Mouse (Mus musculus) limb, embryonic 10.5 days (tissue): ENCODE results near the gene Sorl1. TPM values are rescaled to one million over a fixed set of nuclear protein-coding genes. Genes with fewer than 3 reads are reported as not detected.
A peak's percentile ranks its signal among the peaks of the same experiment; 100 is the strongest.

Experiments
- DNase-seq: peaks from one replicate; pipeline ENCODE4 v3.0.0-alpha.2; 2017; ENCODE audit warnings: low spot score
- H3K27ac ChIP-seq: fragments of 300-500 bp; sonication (generic); 2 replicates; pipeline ENCODE4 v1.5.1; 2016; ENCODE audit warnings: mild to moderate bottlenecking
- H3K27me3 ChIP-seq: fragments of 300-500 bp; sonication (generic); 2 replicates; pipeline ENCODE4 v1.6.1; 2016; ENCODE audit warnings: low read depth, mild to moderate bottlenecking; ENCODE audit not compliant: poor library complexity, severe bottlenecking
- H3K36me3 ChIP-seq: fragments of 300-500 bp; sonication (generic); 2 replicates; pipeline ENCODE4 v1.6.1; 2016; ENCODE audit warnings: mild to moderate bottlenecking, moderate library complexity
- H3K4me1 ChIP-seq: fragments of 300-500 bp; sonication (generic); 2 replicates; pipeline ENCODE4 v1.6.1; 2016
- H3K4me3 ChIP-seq: fragments of 300-500 bp; sonication (generic); 2 replicates; pipeline ENCODE4 v1.5.1; 2016; ENCODE audit warnings: mild to moderate bottlenecking, moderate library complexity
- H3K9me3 ChIP-seq: fragments of 300-500 bp; sonication (generic); replicated peaks from 2 replicates; pipeline ENCODE4 v1.6.1; 2016; ENCODE audit warnings: mild to moderate bottlenecking
- WGBS: fragments of 180-500 bp; shearing (Covaris S2); methylation state at CpG from one replicate; pipeline ENCODE4 v1.1.7; 2016; 5-methylcytosine and 5-hydroxymethylcytosine counted together
- polyA plus RNA-seq: library from polyadenylated mRNA; unstranded; fragments of >200 nt; fragmentation: Nextera tagmentation; extraction: Ambion mirVana; gene quantifications from 2 replicates; pipeline ENCODE4 v1.2.1, GENCODE M21; 2016

Sorl1 gene
- polyA plus RNA-seq, 1 experiment from 2014 or later, result 6.6 TPM

DNA sequence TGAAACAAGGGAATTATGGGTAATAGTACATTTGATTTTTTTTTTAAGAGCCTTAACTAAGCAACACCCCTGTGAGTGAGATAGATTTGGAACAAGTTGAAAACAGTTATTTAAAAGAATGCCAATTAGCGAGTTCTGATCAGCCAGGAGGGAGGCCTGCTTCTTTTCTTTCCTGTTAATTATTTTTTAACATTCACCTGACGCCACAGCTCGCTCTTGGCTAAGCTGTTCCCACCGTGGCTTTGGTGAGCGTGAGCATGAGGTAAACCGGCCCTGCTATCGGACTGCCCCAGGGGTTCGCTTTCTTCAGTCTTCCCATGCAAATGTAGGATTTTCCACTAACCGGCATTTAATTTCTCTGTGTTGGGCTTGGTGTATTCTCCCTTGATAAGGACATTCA is 128.8 kb downstream of the Sorl1 start:
- no peaks in the 10 kb centered on the region for H3K9me3 ChIP-seq
- H3K27ac ChIP-seq, result no peak overlapping the region
- H3K4me3 ChIP-seq, result no peak overlapping the region
- no peak for DNase-seq
- H3K36me3 ChIP-seq, result no peaks in the 10 kb centered on the region; the same call in 1 of the 2 replicates
- no peaks in the 10 kb centered on the region for H3K27me3 ChIP-seq
- 91% methylated on average over 9 of the region's 9 CpGs for WGBS
- peaks cover 5% of the 10 kb centered on the region for H3K4me1 ChIP-seq

- WGBS, result 94% methylated on average over 5 of the region's 5 CpGs
- H3K27me3 ChIP-seq, result no peaks in the 10 kb centered on the region
These were observed 130.3 kb downstream of the Sorl1 start for GRCm38 (mm10) chr9:41993821-41994220.

GRCm38 (mm10) chr9:41992841-41993240 is 131.3 kb downstream of the Sorl1 start:
- 89% methylated on average over 5 of the region's 5 CpGs for WGBS
- Histone ChIP-seq H3K4me1 (no peaks in the 10 kb centered on the region), H3K27ac (no peak overlapping the region), H3K4me3 (no peak overlapping the region), H3K36me3 (peaks cover 5% of the 10 kb centered on the region; the same call in 1 of the 2 replicates), H3K27me3 (no peaks in the 10 kb centered on the region), H3K9me3 (no peaks in the 10 kb centered on the region)
- no peak for DNase-seq

More at GRCm38 (mm10) chr9:41993821-41994220, 130.3 kb downstream of the Sorl1 start:
- H3K9me3 ChIP-seq, result no peaks in the 10 kb centered on the region
- DNase-seq, result no peak
- H3K4me3 ChIP-seq, result no peak overlapping the region
- H3K36me3 ChIP-seq, result no peaks in the 10 kb centered on the region; the same call in 1 of the 2 replicates
- no peaks in the 10 kb centered on the region for H3K4me1 ChIP-seq
- no peak overlapping the region for H3K27ac ChIP-seq

GRCm38 (mm10) chr9:41985636-41986035 is 138.5 kb downstream of the Sorl1 start:
- H3K27ac ChIP-seq, result no peak overlapping the region
- 61% methylated on average over 5 of the region's 5 CpGs for WGBS

GRCm38 (mm10) chr9:41985052-41985451 is 139.0 kb downstream of the Sorl1 start:
- H3K27me3 ChIP-seq, result no peaks in the 10 kb centered on the region
- peaks cover 20% of the 10 kb centered on the region for H3K4me1 ChIP-seq
- WGBS, result 78% methylated on average over 9 of the region's 9 CpGs
- no peaks in the 10 kb centered on the region for H3K9me3 ChIP-seq
- H3K4me3 ChIP-seq, result no peak overlapping the region
- no peak overlapping the region for H3K27ac ChIP-seq
- peaks cover 20% of the 10 kb centered on the region; the same call in 1 of the 2 replicates for H3K36me3 ChIP-seq
- DNase-seq, result no peak

More at GRCm38 (mm10) chr9:41985636-41986035, 138.5 kb downstream of the Sorl1 start:
- Histone ChIP-seq H3K4me1 (peaks cover 20% of the 10 kb centered on the region), H3K36me3 (peaks cover 20% of the 10 kb centered on the region; the same call in 1 of the 2 replicates), H3K4me3 (no peak overlapping the region), H3K9me3 (no peaks in the 10 kb centered on the region), H3K27me3 (no peaks in the 10 kb centered on the region)
- no peak for DNase-seq

DNA sequence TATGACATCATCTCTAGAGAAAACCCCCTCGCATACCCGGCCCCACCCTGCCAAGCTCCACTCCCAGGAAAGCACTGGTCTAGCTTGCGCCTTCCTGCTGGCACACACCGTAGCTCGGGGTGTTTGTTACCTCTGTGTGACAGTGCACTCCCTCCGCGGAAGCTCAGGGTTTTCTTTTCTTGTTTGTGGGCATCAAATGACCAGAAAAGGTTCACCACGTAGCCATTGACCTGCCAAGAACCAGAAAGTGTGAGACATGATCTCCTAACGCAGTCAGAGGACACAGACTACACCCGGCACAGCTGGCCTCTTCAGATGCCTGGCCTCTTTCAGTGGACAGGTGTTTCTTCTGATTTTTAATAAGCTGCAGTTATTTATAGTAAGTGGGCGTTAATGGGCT is 139.8 kb downstream of the Sorl1 start:
- H3K27me3 ChIP-seq, result no peaks in the 10 kb centered on the region
- peaks cover 20% of the 10 kb centered on the region; the same call in 1 of the 2 replicates for H3K36me3 ChIP-seq
- H3K4me3 ChIP-seq, result no peak overlapping the region
- H3K4me1 ChIP-seq, result peaks cover 20% of the 10 kb centered on the region
- H3K9me3 ChIP-seq, result no peaks in the 10 kb centered on the region
- WGBS, result 85% methylated on average over 11 of the region's 11 CpGs
- no peak overlapping the region for H3K27ac ChIP-seq
- no peak for DNase-seq

GRCm38 (mm10) chr9:41983286-41983685 is 140.8 kb downstream of the Sorl1 start:
- H3K4me1 ChIP-seq, result peaks cover 20% of the 10 kb centered on the region
- 90% methylated on average over 3 of the region's 3 CpGs for WGBS
- H3K27me3 ChIP-seq, result no peaks in the 10 kb centered on the region
- peaks cover 20% of the 10 kb centered on the region; the same call in 1 of the 2 replicates for H3K36me3 ChIP-seq
- no peak overlapping the region for H3K4me3 ChIP-seq
- no peak for DNase-seq
- H3K27ac ChIP-seq, result no peak overlapping the region
- no peaks in the 10 kb centered on the region for H3K9me3 ChIP-seq

DNA sequence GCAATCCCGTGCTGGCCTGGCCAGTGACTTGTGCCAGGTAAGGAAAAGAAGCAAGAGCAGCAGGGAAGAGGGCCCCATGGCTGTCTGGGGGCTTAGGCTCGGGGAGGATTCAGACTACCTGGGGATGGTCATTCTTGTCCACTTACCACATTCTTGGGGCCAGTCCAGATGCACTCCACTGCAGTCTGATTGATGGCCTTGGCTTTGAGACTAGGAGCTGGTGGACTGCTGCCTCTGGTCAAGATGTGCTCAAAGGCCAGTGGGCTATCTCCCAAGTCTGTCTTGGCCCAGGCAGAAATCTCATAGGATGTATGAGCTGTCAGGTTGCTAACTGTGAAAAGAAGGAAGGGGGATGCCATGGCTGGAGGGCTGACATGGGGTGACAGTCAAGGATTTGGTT is 141.3 kb downstream of the Sorl1 start:
- WGBS, result 91% methylated on average over 2 of the region's 2 CpGs

DNA sequence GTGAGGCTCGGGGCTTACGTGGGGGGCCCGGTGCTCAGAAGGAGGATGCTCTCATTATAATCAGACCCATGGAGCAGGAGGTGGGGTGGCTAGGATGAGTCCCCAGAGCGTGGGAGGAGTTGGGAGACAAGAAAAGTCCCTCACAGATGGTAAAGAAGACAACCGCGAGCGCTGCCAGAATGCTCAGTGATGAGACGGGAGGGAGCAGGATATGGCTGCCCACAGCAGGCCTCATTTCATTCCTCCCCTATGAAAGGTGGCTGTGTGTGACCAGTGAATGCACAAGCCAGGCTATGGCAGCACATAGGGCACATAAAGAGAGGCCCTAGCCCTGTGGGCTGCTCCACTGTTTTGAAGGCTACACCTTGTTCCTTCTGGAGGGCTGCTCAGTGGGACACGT is 142.1 kb downstream of the Sorl1 start:
- 89% methylated on average over 9 of the region's 9 CpGs for WGBS

More for the DNA sequence above, 141.3 kb downstream of the Sorl1 start:
- Histone ChIP-seq H3K36me3 (peaks cover 22% of the 10 kb centered on the region), H3K27me3 (no peaks in the 10 kb centered on the region), H3K27ac (no peak overlapping the region), H3K4me3 (no peak overlapping the region), H3K9me3 (no peaks in the 10 kb centered on the region), H3K4me1 (peaks cover 20% of the 10 kb centered on the region)
- DNase-seq, result no peak

GRCm38 (mm10) chr9:41981306-41981705 is 142.8 kb downstream of the Sorl1 start:
- H3K4me1 ChIP-seq, result peaks cover 20% of the 10 kb centered on the region
- no peak for DNase-seq
- H3K9me3 ChIP-seq, result no peaks in the 10 kb centered on the region
- WGBS, result 88% methylated on average over 4 of the region's 4 CpGs
- H3K36me3 ChIP-seq, result peaks cover 25% of the 10 kb centered on the region
- H3K27me3 ChIP-seq, result no peaks in the 10 kb centered on the region
- H3K4me3 ChIP-seq, result no peak overlapping the region
- H3K27ac ChIP-seq, result no peak overlapping the region; the same call in 1 of the 2 replicates

More for the DNA sequence above, 142.1 kb downstream of the Sorl1 start:
- H3K9me3 ChIP-seq, result no peaks in the 10 kb centered on the region
- peaks cover 20% of the 10 kb centered on the region for H3K4me1 ChIP-seq
- no peak overlapping the region for H3K4me3 ChIP-seq
- no peak for DNase-seq
- peaks cover 25% of the 10 kb centered on the region for H3K36me3 ChIP-seq
- H3K27ac ChIP-seq, result no peak overlapping the region
- H3K27me3 ChIP-seq, result no peaks in the 10 kb centered on the region

DNA sequence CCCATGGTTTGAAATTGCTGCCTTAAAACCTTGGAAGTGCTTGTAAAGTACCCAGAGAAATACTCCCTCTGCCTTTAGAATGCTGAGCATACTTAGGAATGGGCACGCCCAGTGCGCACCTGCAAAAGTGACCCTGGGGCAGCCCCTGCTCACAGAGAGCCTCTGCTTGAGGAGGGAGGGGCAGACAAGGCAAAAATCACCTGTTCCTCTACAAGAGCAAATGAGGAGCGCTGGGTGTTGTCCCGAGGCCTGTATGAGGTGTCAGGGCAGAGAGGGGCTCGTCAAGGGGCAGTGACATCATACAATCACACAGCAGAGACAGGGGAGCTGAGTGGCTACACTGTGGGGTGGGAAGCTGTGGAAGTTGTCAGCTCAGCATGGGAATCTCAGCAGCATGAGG is 143.3 kb downstream of the Sorl1 start:
- Histone ChIP-seq H3K27ac (no peak overlapping the region; the same call in 1 of the 2 replicates), H3K36me3 (peaks cover 29% of the 10 kb centered on the region), H3K27me3 (no peaks in the 10 kb centered on the region), H3K9me3 (no peaks in the 10 kb centered on the region), H3K4me3 (no peak overlapping the region), H3K4me1 (peaks cover 20% of the 10 kb centered on the region)
- WGBS, result 89% methylated on average over 5 of the region's 5 CpGs
- DNase-seq, result no peak

GRCm38 (mm10) chr9:41978366-41978765 is 145.7 kb downstream of the Sorl1 start:
- Histone ChIP-seq H3K36me3 (peaks cover 33% of the 10 kb centered on the region), H3K27me3 (no peaks in the 10 kb centered on the region), H3K4me1 (peaks cover 21% of the 10 kb centered on the region), H3K9me3 (no peaks in the 10 kb centered on the region), H3K27ac (no peak overlapping the region), H3K4me3 (no peak overlapping the region)
- WGBS, result 80% methylated on average over 6 of the region's 6 CpGs
- DNase-seq, result no peak

DNA sequence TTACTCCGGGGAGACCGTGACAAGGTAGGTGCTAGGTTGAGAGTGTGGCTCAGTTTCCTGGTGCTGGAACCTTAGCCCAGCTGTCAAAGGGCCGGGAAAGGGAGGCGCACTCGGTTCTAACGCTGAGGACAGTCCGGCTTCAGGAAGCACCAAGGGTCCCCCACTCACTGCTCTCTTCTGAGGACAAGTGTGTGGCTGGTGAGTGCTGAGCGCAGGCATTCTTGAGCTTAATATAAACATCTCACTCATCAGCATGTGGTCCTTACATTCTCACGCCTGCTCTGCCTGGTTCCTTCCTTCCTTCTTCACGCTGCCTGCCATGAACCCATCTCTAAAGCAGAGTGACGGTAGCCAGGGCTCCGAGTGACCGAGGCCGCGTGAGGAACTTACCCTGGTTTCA is 148.1 kb downstream of the Sorl1 start:
- DNase-seq, result no peak
- WGBS, result 88% methylated on average over 15 of the region's 15 CpGs

GRCm38 (mm10) chr9:41974661-41975060 is 149.4 kb downstream of the Sorl1 start:
- H3K27me3 ChIP-seq, result no peaks in the 10 kb centered on the region
- peak overlapping the region; percentile 11; the same call in 1 of the 2 replicates for H3K27ac ChIP-seq
- no peak for DNase-seq
- no peak overlapping the region for H3K4me3 ChIP-seq
- H3K36me3 ChIP-seq, result peaks cover 28% of the 10 kb centered on the region
- 78% methylated on average over 3 of the region's 3 CpGs for WGBS
- H3K4me1 ChIP-seq, result peaks cover 10% of the 10 kb centered on the region; the same call in 1 of the 2 replicates
- H3K9me3 ChIP-seq, result no peaks in the 10 kb centered on the region

More for the DNA sequence above, 148.1 kb downstream of the Sorl1 start:
- H3K4me1 ChIP-seq, result peaks cover 8% of the 10 kb centered on the region; the same call in 1 of the 2 replicates
- H3K9me3 ChIP-seq, result no peaks in the 10 kb centered on the region
- no peak overlapping the region for H3K4me3 ChIP-seq
- H3K27me3 ChIP-seq, result no peaks in the 10 kb centered on the region
- peaks cover 27% of the 10 kb centered on the region for H3K36me3 ChIP-seq
- no peak overlapping the region; the same call in 1 of the 2 replicates for H3K27ac ChIP-seq
